Mouse (Mus musculus) neutrophil, adult 59 days (primary cell): Measurements from ENCODE around the gene Peli3. TPM values are rescaled to one million over a fixed set of nuclear protein-coding genes. Genes with fewer than 3 reads are reported as not detected.

Experiments
- total RNA-seq, 2 experiments: library from RNA; stranded (reverse); gene quantifications; 1 replicate in 1 of 2; 2 replicates in 1 of 2; pipeline ENCODE4 v1.2.4; 2023

Peli3 gene
- not detected for total RNA-seq

GRCm38 (mm10) chr19:4942551-4943252, at the start of gene Peli3:
Gene Peli3, minus strand, starts transcription at chr19:4943127.

DNA sequence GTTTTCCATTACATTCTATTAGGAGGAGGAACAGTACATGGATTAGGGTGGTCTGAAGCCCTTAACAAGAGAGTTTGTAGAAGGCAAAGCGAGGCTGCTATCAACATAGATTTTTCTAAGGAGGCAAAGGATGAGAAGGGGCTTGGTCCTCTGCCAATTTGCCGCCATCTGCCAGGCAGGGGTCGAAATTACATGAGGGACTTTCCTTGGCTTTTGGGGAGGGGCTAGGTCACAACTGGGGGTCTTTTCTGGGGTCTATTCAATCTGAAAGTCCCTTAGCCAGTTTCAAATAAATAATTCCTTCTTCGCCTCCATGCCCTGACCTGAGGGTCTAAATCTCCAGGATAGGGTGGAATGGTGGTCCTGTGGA, 47.3 kb upstream of the Peli3 start, which contains the start of gene Npas4:
Gene Npas4, minus strand, starts transcription at position 61 of the 370 bp plus-strand sequence.

GRCm38 (mm10) chr19:4961928-4962601, 19.1 kb upstream of the Peli3 start, which contains the start of gene Mrpl11:
Gene Mrpl11, plus strand, starts transcription at chr19:4962147.

DNA sequence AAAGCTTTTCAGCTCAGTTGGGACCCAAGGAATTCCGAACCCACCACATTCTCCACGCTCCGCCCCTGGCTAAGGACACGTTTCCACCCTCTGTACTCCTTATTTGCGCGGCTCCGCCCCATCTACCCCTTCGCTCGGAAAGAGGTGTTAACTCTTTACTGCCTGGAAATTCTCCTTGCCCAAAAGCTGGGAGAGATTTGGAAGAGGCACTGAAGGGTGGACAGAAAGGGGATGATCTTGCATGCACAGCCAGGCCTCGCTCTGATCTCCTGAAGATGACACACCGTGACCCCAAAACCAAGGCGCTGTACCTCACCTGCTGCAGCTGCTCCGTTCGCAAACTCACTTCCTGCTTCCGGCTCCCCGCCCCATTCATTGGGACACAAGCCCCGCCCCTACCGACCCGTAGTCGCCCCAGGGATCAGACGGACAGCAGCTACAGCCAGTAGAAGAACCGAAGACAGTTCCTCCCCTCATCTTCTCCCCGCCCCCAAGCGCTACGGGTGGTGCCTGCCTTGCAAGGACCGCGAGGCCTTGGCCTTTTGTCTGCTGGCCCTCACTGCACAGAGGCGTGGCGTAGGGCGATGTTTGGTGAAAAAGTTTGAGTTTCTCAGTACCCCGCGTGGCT, 14.9 kb downstream of the Peli3 start, which contains the start of gene Dpp3:
Gene Dpp3, minus strand, starts transcription at position 384 of the 628 bp plus-strand sequence.

DNA sequence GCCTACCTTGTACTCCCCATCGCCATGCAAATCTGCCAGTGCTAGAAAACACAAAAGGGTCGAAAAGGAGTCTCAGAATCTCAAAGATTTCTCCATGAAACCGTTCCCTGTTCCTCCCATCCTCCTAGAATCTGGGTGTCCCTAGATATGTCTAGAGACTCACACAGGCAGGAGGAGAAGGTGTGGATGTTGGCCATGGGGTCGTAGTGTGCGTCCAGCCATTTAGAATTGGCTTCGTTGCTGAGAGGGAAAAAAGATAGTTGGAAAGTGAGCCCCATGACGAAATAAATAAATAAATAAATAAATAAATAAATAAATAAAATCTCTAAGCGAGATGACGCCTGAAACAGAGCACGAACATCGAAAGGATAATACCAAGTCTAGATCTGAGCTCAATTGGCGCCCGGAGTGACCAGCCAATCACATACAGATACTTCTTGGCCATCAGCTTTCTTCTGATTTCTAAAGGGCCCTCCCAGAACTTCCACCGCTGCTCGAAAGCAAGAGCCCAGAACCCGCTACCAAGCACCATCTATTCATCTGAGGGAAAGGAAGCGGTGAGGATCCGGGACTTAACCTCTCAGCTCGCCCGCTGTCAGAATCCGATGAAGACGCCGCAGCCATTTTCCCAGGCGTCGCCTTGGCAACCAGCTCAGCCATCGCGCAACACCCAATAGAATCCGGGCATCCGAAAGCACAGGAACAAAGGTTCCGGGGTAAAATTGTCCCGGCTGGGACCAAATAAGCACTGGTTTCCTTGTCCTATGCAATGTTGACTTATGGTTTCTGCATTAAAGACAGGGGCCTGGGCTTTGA, 36.7 kb downstream of the Peli3 start, which contains the start of gene Bbs1:
Gene Bbs1, minus strand, starts transcription at position 650 of the 816 bp plus-strand sequence.

Other genes with a start within 250 kb of the Peli3 start
- not detected for gene Gm960, start 244.5 kb downstream of the Peli3 start, total RNA-seq
- gene Sptbn2, start 232.0 kb downstream of the Peli3 start, total RNA-seq = not detected
- 1 to 10 TPM; 6.2 to 8.2 TPM for gene Rbm4b, start 186.6 kb downstream of the Peli3 start, total RNA-seq
- gene Rbm4, start 149.2 kb downstream of the Peli3 start, total RNA-seq = 10 to 100 TPM; 36.7 to 43.1 TPM
- 10 to 100 TPM; 12.2 to 18.1 TPM for gene Gm21992, start 131.5 kb downstream of the Peli3 start, total RNA-seq
- 10 to 100 TPM; 47.6 to 49.2 TPM for gene Rbm14, start 131.5 kb downstream of the Peli3 start, total RNA-seq
- gene Ccs, start 103.8 kb downstream of the Peli3 start, total RNA-seq = 10 to 100 TPM; 12.8 to 19.1 TPM
- gene Ccdc87, start 103.8 kb downstream of the Peli3 start, total RNA-seq = not detected
- 1 to 10 TPM; 2.0 to 4.6 TPM for gene Ctsf, start 88.0 kb downstream of the Peli3 start, total RNA-seq
- under 1 TPM; 0.16 to 0.29 TPM for gene Actn3, start 65.2 kb downstream of the Peli3 start, total RNA-seq
- gene Zdhhc24, start 64.5 kb downstream of the Peli3 start, total RNA-seq = 1 to 10 TPM; 6.1 to 6.4 TPM
- under 1 TPM; 0.29 to 0.51 TPM for gene Bbs1, start 36.5 kb downstream of the Peli3 start, total RNA-seq
- 10 to 100 TPM; 49.1 to 52.7 TPM for gene Dpp3, start 14.8 kb downstream of the Peli3 start, total RNA-seq
- gene Mrpl11, start 19.0 kb upstream of the Peli3 start, total RNA-seq = 10 to 100 TPM; 10.0 to 13.0 TPM
- gene Npas4, start 47.2 kb upstream of the Peli3 start, total RNA-seq = not detected
- 1 to 10 TPM in 1 of 2 experiments, under 1 TPM in 1; 0.62 to 1.6 TPM for gene Slc29a2, start 80.7 kb upstream of the Peli3 start, total RNA-seq
- gene B4gat1, start 95.7 kb upstream of the Peli3 start, total RNA-seq = 1 to 10 TPM; 4.2 to 5.6 TPM
- not detected for gene AC124502.3, start 95.8 kb upstream of the Peli3 start, total RNA-seq
- gene Brms1, start 98.2 kb upstream of the Peli3 start, total RNA-seq = 10 to 100 TPM; 37.0 to 38.6 TPM
- 1 to 10 TPM in 1 of 2 experiments, under 1 TPM in 1; 1.00 to 1.7 TPM for gene Rin1, start 107.4 kb upstream of the Peli3 start, total RNA-seq
- gene Cd248, start 125.0 kb upstream of the Peli3 start, total RNA-seq = not detected
- not detected for gene Tmem151a, start 142.4 kb upstream of the Peli3 start, total RNA-seq
- 10 to 100 TPM; 13.7 to 18.4 TPM for gene Yif1a, start 145.4 kb upstream of the Peli3 start, total RNA-seq
- under 1 TPM; 0.27 to 0.93 TPM for gene Cnih2, start 155.4 kb upstream of the Peli3 start, total RNA-seq
- 100 to 1,000 TPM; 135 to 146 TPM for gene Rab1b, start 163.9 kb upstream of the Peli3 start, total RNA-seq
- gene Klc2, start 175.4 kb upstream of the Peli3 start, total RNA-seq = 10 to 100 TPM; 10.1 to 12.8 TPM